Mouse (Mus musculus): ENCODE measurements around the gene Rab11fip4. TPM values are rescaled to one million over a fixed set of nuclear protein-coding genes. Genes with fewer than 3 reads are reported as not detected.

Gene Rab11fip4
- polyA plus RNA-seq, 1 experiment from 2014 or later = 10.7 TPM

DNA sequence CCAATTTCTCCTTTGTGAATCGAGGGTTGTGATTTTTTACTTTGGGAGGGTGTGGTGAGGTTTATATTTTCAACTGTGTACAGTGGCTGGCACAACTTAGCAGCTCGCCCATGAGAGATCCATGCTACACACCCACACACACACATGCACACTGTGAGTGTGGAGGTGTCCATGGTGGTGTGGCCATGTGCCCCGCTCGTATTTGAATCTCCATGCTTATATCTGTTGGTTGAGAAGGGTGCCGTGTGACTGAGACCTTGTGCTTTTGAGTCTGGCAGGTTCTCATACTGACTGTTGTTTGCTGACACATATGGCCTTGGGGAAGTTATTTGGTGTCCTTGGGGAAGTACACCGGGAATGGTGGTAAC lies 123.7 kb downstream of the Rab11fip4 start:
- 87% methylated on average over 6 of the region's 6 CpGs for WGBS
- DNase-seq (ENCODE audit: low spot score) (no peak), ATAC-seq (ENCODE audit: insufficient number of reproducible peaks, low FRiP score, low TSS enrichment, low read depth) (no peak)
- Histone ChIP-seq H3K36me3 (ENCODE audit: control insufficient read depth, insufficient read depth, low read length) (no peaks in the 10 kb centered on the region), H3K4me1 (ENCODE audit: control insufficient read depth, insufficient read depth, low read length) (peaks cover 8% of the 10 kb centered on the region), H3K27ac (replicated peaks; ENCODE audit: low read depth, low read length) (no peak overlapping the region), H3K9ac (ENCODE audit: low read length) (no peak overlapping the region), H3K27me3 (ENCODE audit: control insufficient read depth, insufficient read depth, low read length) (peaks cover 30% of the 10 kb centered on the region), H3K4me3 (ENCODE audit: low read depth, low read length) (no peak overlapping the region), H3K4me2 (ENCODE audit: low read depth, severe bottlenecking) (no peak overlapping the region), H3K9me3 (ENCODE audit: control insufficient read depth, low read length) (no peaks in the 10 kb centered on the region)

DNA sequence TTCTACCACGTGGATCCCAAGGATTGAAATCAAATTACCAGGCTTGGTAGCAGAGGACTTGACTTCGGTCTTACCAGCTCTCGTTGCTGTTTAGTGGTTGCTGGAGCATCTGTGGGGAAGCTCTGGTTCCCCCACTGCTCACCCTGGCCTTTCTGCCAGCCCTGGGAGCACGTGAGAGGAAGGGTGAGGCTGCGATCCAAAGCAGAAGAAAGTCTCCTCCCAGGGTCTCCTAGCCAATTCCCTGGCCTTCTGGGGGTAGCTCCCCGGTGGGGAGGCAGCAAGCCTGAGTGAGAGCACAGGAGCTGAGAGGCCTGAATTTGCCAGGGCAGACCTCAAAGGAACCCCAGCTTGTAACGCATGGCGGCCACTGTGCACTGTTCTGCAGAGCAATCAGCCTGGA lies 124.3 kb downstream of the Rab11fip4 start:
- Histone ChIP-seq H3K4me2 (ENCODE audit: low read depth, severe bottlenecking) (no peak overlapping the region), H3K4me3 (ENCODE audit: low read depth, low read length) (no peak overlapping the region), H3K9me3 (ENCODE audit: control insufficient read depth, low read length) (no peaks in the 10 kb centered on the region), H3K36me3 (ENCODE audit: control insufficient read depth, insufficient read depth, low read length) (no peaks in the 10 kb centered on the region), H3K4me1 (ENCODE audit: control insufficient read depth, insufficient read depth, low read length) (peaks cover 8% of the 10 kb centered on the region), H3K9ac (ENCODE audit: low read length) (no peak overlapping the region), H3K27me3 (ENCODE audit: control insufficient read depth, insufficient read depth, low read length) (peaks cover 26% of the 10 kb centered on the region), H3K27ac (replicated peaks; ENCODE audit: low read depth, low read length) (no peak overlapping the region)
- WGBS = 78% methylated on average over 8 of the region's 8 CpGs
- no peak for DNase-seq (ENCODE audit: low spot score)
- no peak for ATAC-seq (ENCODE audit: insufficient number of reproducible peaks, low FRiP score, low TSS enrichment, low read depth)

DNA sequence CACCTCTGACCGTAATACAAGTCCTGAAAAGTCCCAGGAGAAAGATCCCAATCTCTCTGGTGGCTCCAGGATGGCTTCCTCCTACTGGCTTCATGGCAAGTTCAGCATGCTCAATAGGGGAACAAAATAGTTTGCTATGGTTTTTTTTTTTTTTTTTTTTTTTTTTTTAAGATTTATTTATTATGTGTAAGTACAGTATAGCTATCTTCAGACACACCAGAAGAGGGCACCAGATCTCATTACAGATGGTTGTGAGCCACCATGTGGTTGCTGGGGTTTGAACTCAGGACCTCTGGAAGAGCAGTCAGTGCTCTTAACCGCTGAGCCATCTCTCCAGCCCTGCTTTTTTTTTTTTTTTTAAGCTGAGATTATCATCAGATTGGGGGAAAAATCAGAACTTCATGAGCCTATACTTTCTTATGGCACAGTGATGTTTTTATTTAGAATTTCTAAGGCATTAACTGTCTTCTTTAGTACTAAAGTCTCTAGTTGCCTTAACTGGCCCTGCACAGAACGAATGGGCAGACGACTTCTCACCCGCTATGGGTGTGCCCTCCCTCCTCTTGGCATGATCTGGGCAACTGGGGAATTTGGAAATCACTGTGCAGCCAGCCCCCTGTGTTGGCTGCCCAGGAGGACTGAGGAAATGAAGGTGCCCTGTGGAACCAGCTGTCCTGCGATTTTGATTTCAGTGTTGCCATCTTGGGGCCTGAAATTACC lies 124.9 kb downstream of the Rab11fip4 start:
- no peak overlapping the region for H3K27ac ChIP-seq (replicated peaks; ENCODE audit: low read depth, low read length)
- H3K9me3 ChIP-seq (ENCODE audit: control insufficient read depth, low read length) = no peaks in the 10 kb centered on the region
- peaks cover 8% of the 10 kb centered on the region for H3K4me1 ChIP-seq (ENCODE audit: control insufficient read depth, insufficient read depth, low read length)
- DNase-seq (ENCODE audit: low spot score) (no peak), ATAC-seq (ENCODE audit: insufficient number of reproducible peaks, low FRiP score, low TSS enrichment, low read depth) (no peak)
- H3K36me3 ChIP-seq (ENCODE audit: control insufficient read depth, insufficient read depth, low read length) = no peaks in the 10 kb centered on the region
- peaks cover 24% of the 10 kb centered on the region for H3K27me3 ChIP-seq (ENCODE audit: control insufficient read depth, insufficient read depth, low read length)
- 91% methylated on average over 6 of the region's 6 CpGs for whole genome bisulfite sequencing
- no peak overlapping the region for H3K4me3 ChIP-seq (ENCODE audit: low read depth, low read length)
- no peak overlapping the region for H3K4me2 ChIP-seq (ENCODE audit: low read depth, severe bottlenecking)
- no peak overlapping the region for H3K9ac ChIP-seq (ENCODE audit: low read length)

DNA sequence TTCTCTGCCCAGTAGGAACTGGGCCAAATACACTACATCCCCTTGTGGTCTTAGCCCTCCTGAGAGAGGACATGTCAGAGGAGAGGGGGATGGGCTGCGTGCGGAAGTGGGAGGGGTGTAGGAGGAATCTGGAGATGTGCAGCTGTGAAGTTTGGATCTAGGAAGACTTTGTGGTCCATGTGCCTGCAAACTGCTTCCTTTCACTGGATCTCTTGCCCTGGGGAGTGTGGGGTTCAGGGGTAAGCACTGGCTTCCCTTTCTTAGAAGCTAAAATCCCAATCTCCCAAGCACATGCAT lies 125.4 kb downstream of the Rab11fip4 start:
- Histone ChIP-seq H3K4me2 (ENCODE audit: low read depth, severe bottlenecking) (no peak overlapping the region), H3K27me3 (ENCODE audit: control insufficient read depth, insufficient read depth, low read length) (peaks cover 20% of the 10 kb centered on the region), H3K9ac (ENCODE audit: low read length) (no peak overlapping the region), H3K4me1 (ENCODE audit: control insufficient read depth, insufficient read depth, low read length) (peaks cover 8% of the 10 kb centered on the region), H3K4me3 (ENCODE audit: low read depth, low read length) (no peak overlapping the region), H3K27ac (replicated peaks; ENCODE audit: low read depth, low read length) (no peak overlapping the region), H3K36me3 (ENCODE audit: control insufficient read depth, insufficient read depth, low read length) (no peaks in the 10 kb centered on the region), H3K9me3 (ENCODE audit: control insufficient read depth, low read length) (no peaks in the 10 kb centered on the region)
- WGBS = 54% methylated on average over 2 of the region's 2 CpGs
- ATAC-seq (ENCODE audit: insufficient number of reproducible peaks, low FRiP score, low TSS enrichment, low read depth) (no peak), DNase-seq (ENCODE audit: low spot score) (no peak)

DNA sequence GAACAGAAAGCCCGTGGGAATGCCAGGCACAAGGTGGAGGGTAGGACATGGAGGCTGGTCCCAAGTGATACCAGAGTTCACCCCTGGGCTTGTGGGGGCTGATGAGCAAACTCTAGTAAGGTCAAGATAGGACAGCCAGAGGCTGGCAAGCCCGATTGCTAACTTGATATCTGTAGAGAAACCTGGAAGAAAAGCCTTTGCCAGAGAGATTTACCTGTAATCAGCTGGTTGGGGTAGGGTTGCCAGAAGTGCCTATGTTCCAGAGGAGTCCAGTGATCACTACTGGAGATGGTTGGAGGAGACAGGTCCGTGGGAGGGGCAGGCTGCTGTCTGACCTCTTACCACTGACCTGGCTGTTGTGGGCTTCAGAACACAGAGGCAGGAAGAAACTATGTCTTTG lies 126.3 kb downstream of the Rab11fip4 start:
- no peak overlapping the region for H3K4me2 ChIP-seq (ENCODE audit: low read depth, severe bottlenecking)
- DNase-seq (ENCODE audit: low spot score) = no peak
- H3K4me3 ChIP-seq (ENCODE audit: low read depth, low read length) = no peak overlapping the region
- no peaks in the 10 kb centered on the region for H3K36me3 ChIP-seq (ENCODE audit: control insufficient read depth, insufficient read depth, low read length)
- no peak for ATAC-seq (ENCODE audit: insufficient number of reproducible peaks, low FRiP score, low TSS enrichment, low read depth)
- no peaks in the 10 kb centered on the region for H3K9me3 ChIP-seq (ENCODE audit: control insufficient read depth, low read length)
- WGBS = 78% methylated on average over 3 of the region's 3 CpGs
- H3K27ac ChIP-seq (replicated peaks; ENCODE audit: low read depth, low read length) = no peak overlapping the region
- H3K27me3 ChIP-seq (ENCODE audit: control insufficient read depth, insufficient read depth, low read length) = peaks cover 12% of the 10 kb centered on the region
- no peaks in the 10 kb centered on the region for H3K4me1 ChIP-seq (ENCODE audit: control insufficient read depth, insufficient read depth, low read length)
- H3K9ac ChIP-seq (ENCODE audit: low read length) = no peak overlapping the region

DNA sequence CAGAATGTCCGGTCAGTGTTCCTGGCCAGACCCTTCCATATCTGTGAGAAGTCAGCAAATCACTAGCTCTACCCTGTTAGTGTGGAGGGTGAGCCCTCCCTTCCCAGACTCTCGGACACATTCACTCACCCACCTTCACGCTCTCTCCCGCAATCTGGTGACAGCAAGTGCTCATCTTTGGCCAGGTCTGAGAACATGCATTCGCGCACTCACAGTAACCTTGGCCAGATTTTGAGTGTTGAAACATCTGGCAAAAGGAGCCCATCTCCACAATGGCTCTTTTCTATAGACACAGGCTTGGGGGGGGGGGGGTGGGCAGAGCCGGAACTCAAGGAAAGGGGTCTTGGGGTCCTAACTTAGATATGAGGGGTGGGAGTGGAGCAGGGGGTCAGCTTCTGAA lies 126.8 kb downstream of the Rab11fip4 start:
- H3K9ac ChIP-seq (ENCODE audit: low read length) = no peak overlapping the region
- 88% methylated on average over 7 of the region's 7 CpGs for WGBS
- no peak overlapping the region for H3K27ac ChIP-seq (replicated peaks; ENCODE audit: low read depth, low read length)
- H3K4me2 ChIP-seq (ENCODE audit: low read depth, severe bottlenecking) = no peak overlapping the region
- H3K9me3 ChIP-seq (ENCODE audit: control insufficient read depth, low read length) = no peaks in the 10 kb centered on the region
- no peak for ATAC-seq (ENCODE audit: insufficient number of reproducible peaks, low FRiP score, low TSS enrichment, low read depth)
- H3K36me3 ChIP-seq (ENCODE audit: control insufficient read depth, insufficient read depth, low read length) = no peaks in the 10 kb centered on the region
- peaks cover 6% of the 10 kb centered on the region for H3K27me3 ChIP-seq (ENCODE audit: control insufficient read depth, insufficient read depth, low read length)
- H3K4me3 ChIP-seq (ENCODE audit: low read depth, low read length) = no peak overlapping the region
- H3K4me1 ChIP-seq (ENCODE audit: control insufficient read depth, insufficient read depth, low read length) = no peaks in the 10 kb centered on the region
- no peak for DNase-seq (ENCODE audit: low spot score)

DNA sequence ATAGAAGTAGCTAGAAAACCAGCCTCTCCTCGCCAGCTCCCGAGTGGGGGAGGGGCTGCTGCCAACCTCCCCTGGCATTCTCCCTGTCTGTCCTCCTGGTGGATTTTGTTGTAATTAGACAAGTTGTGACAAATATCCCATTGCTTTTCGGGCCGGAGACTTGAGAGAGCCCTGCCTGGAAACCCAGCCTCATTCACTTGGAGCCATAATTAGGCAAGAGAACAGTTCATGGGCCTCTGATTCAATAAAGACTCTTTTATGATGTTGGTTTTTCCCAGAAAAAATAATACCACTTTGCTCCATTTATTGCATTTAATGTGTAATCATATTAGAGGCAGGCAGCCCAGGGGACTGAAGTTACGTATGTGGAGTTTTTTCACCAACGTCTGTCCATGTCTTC lies 127.2 kb downstream of the Rab11fip4 start:
- H3K36me3 ChIP-seq (ENCODE audit: control insufficient read depth, insufficient read depth, low read length) = no peaks in the 10 kb centered on the region
- WGBS = 80% methylated on average over 6 of the region's 6 CpGs
- H3K4me2 ChIP-seq (ENCODE audit: low read depth, severe bottlenecking) = no peak overlapping the region

DNA sequence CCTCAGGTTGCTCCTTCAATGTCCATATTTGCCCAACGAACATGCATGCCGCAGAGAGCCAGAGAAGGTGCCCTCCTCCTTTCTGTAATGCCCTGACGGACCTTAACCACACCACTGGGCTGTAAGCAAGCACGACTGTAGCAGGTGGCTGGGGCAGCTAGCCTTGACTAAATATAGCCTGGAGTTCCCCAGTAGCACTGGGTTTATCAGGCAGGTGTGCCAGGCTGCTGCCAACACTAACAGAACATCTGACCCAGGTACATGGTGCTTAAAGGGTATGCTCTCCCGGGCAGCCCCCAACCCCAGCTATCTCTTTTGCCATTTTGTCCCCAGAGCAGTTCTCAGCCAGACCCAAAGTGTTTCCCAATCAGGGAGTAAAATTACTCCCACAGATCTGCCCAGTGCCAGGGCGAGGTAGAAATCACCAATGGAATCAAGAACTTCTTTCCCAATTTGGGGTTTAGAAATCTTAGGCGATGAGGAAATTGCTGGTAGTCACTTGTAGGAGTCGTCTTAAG lies 127.9 kb downstream of the Rab11fip4 start:
- WGBS = 82% methylated on average over 8 of the region's 8 CpGs
- ATAC-seq (ENCODE audit: insufficient number of reproducible peaks, low FRiP score, low TSS enrichment, low read depth) = no peak
- H3K27me3 ChIP-seq (ENCODE audit: control insufficient read depth, insufficient read depth, low read length) = no peaks in the 10 kb centered on the region

More for the DNA sequence above, 127.2 kb downstream of the Rab11fip4 start:
- Histone ChIP-seq H3K9me3 (ENCODE audit: control insufficient read depth, low read length) (no peaks in the 10 kb centered on the region), H3K4me3 (ENCODE audit: low read depth, low read length) (no peak overlapping the region), H3K9ac (ENCODE audit: low read length) (no peak overlapping the region), H3K4me1 (ENCODE audit: control insufficient read depth, insufficient read depth, low read length) (no peaks in the 10 kb centered on the region), H3K27me3 (ENCODE audit: control insufficient read depth, insufficient read depth, low read length) (peaks cover 2% of the 10 kb centered on the region), H3K27ac (replicated peaks; ENCODE audit: low read depth, low read length) (no peak overlapping the region)
- ATAC-seq (ENCODE audit: insufficient number of reproducible peaks, low FRiP score, low TSS enrichment, low read depth) (no peak), DNase-seq (ENCODE audit: low spot score) (no peak)

DNA sequence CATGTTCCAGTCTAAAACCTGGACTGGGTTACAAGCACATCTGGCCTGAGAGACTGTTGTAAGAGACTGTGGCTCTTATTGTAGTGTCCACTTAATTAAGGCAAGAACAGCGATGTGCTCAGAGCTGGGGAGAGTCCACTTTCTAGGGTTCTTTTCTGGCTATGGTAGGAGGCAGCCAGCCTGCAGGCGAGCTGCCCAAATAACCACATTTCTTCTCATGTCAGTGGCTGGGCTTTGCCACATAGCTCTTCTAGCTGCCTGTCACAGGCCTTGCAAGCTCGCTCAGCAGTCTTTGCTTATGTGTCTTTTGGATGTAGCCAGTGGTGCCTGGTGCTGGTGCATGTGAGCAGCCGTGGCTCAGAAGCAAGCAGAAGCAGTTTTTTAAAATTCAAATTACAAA lies 129.7 kb downstream of the Rab11fip4 start:
- Histone ChIP-seq H3K4me2 (ENCODE audit: low read depth, severe bottlenecking) (no peak overlapping the region), H3K4me1 (ENCODE audit: control insufficient read depth, insufficient read depth, low read length) (no peaks in the 10 kb centered on the region), H3K27ac (replicated peaks; ENCODE audit: low read depth, low read length) (no peak overlapping the region), H3K27me3 (ENCODE audit: control insufficient read depth, insufficient read depth, low read length) (no peaks in the 10 kb centered on the region), H3K9me3 (ENCODE audit: control insufficient read depth, low read length) (no peaks in the 10 kb centered on the region), H3K9ac (ENCODE audit: low read length) (no peak overlapping the region), H3K36me3 (ENCODE audit: control insufficient read depth, insufficient read depth, low read length) (no peaks in the 10 kb centered on the region), H3K4me3 (ENCODE audit: low read depth, low read length) (no peak overlapping the region)
- no peak for DNase-seq (ENCODE audit: low spot score)
- no peak for ATAC-seq (ENCODE audit: insufficient number of reproducible peaks, low FRiP score, low TSS enrichment, low read depth)
- 74% methylated on average over 4 of the region's 4 CpGs for WGBS

More for the DNA sequence above, 127.9 kb downstream of the Rab11fip4 start:
- Histone ChIP-seq H3K9me3 (ENCODE audit: control insufficient read depth, low read length) (no peaks in the 10 kb centered on the region), H3K4me1 (ENCODE audit: control insufficient read depth, insufficient read depth, low read length) (no peaks in the 10 kb centered on the region), H3K27ac (replicated peaks; ENCODE audit: low read depth, low read length) (no peak overlapping the region), H3K4me2 (ENCODE audit: low read depth, severe bottlenecking) (no peak overlapping the region), H3K9ac (ENCODE audit: low read length) (no peak overlapping the region), H3K36me3 (ENCODE audit: control insufficient read depth, insufficient read depth, low read length) (no peaks in the 10 kb centered on the region), H3K4me3 (ENCODE audit: low read depth, low read length) (no peak overlapping the region)
- DNase-seq (ENCODE audit: low spot score) = no peak
